Mouse (Mus musculus): ENCODE measurements at regions not wholly inside any gene's neighbourhood (a gene's known extent, or its start where the extent isn't known, plus 50 kb on each side); places are given as distances from the start of the nearest gene placed in this dataset.
A peak's percentile ranks its signal among the peaks of the same experiment; 100 is the strongest.

GRCm38 (mm10) chr8:114052426-114052825 is 80.9 kb upstream of the Nudt7 start:
- no peak for DNase-seq (ENCODE audit: low spot score in 2 of 2)

- DNase-seq (ENCODE audit: low spot score in 2 of 2): no peak
These were observed 69.8 kb upstream of the Nudt7 start for GRCm38 (mm10) chr8:114063566-114063965.

GRCm38 (mm10) chr8:114072330-114072729 is 61.0 kb upstream of the Nudt7 start:
- DNase-seq (ENCODE audit: low spot score in 2 of 2): no peak

DNA sequence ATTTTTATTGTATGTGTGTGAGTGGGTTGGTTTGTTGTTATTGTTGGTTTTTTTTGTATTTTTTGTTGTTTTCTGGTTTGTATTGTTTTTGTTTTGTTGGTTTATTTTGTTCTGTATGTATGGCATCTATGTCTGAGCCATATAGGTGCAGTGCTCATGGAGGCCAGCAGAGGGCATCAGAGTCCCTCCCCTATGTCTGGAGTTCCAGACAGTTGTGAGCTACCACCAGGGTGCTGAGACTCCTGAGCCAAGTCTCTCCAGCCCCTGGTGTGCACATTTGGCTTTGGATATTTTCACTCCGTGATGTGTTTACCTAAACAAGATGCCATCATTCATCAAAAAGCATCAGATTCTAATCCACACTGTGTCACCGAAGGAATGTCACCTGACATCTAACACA is 59.2 kb upstream of the Nudt7 start:
- no peak for DNase-seq (ENCODE audit: low spot score in 2 of 2)

DNA sequence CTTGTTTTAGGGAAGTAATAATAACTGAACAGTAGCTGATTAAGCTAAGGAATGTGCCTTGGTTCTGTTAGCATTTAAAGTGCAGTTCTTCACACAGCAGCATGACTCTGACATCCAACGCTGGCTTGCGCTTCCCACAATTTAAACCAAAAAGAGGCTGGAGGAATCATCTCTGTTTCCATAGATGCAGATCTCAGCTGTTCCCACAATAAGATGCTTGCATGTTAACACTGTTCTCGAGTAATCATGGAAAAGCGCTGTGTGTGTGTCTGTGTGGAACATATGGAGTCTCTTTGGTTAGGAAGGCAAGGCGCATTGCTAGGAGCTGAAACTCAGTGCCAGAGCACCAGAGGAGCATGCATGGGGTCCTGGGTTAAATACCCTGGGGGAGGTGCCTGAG is 56.7 kb upstream of the Nudt7 start:
- DNase-seq (ENCODE audit: low spot score in 2 of 2): peak in 1 of 2 experiments; percentile 33

GRCm38 (mm10) chr8:114081049-114081756 is 52.2 kb upstream of the Nudt7 start:
- no peak for DNase-seq (ENCODE audit: low spot score in 2 of 2)

DNA sequence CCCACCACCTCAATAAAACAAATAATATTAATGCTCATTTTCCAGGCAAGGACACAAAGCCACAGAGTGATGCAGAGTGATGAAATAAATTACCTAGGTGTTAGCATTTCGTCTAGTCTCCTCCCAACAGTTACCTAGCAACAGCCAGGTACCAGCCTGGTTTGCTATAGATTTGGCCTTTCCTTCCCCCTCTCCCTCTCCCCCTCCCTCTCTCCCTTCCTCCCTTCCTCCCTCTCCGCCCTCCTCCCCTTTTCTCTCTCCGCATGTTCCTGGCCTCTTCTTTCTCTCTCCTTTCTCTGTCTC is 51.6 kb upstream of the Nudt7 start:
- DNase-seq (ENCODE audit: low spot score in 2 of 2): no peak

All from left cerebral cortex, adult 8-10 months (tissue).